Mouse (Mus musculus) neural tube, embryonic 13.5 days (tissue): ENCODE results near the gene Srrd. TPM values are rescaled to one million over a fixed set of nuclear protein-coding genes. Genes with fewer than 3 reads are reported as not detected.

ENCODE experiments used
- ATAC-seq: fragments of 200-750 bp; cut with Nextera tagmentation; 2 replicates; pipeline ENCODE4 v1.8.0; 2017; ENCODE audit warnings: low read depth, mild to moderate bottlenecking, moderate TSS enrichment, moderate library complexity
- H3K27ac ChIP-seq: fragments of 300-500 bp; sonication (generic); replicated peaks from 2 replicates; pipeline ENCODE4 v1.5.1; 2015; ENCODE audit warnings: moderate library complexity, mild to moderate bottlenecking, inconsistent platforms
- H3K27me3 ChIP-seq: fragments of 300-500 bp; sonication (generic); 2 replicates; pipeline ENCODE4 v1.6.1; 2015; ENCODE audit warnings: mild to moderate bottlenecking, inconsistent platforms
- H3K36me3 ChIP-seq: fragments of 300-500 bp; sonication (generic); 2 replicates; pipeline ENCODE4 v1.6.1; 2015; ENCODE audit warnings: mild to moderate bottlenecking, inconsistent platforms
- H3K4me1 ChIP-seq: fragments of 300-500 bp; sonication (generic); replicated peaks from 2 replicates; pipeline ENCODE4 v1.6.1; 2015; ENCODE audit warnings: inconsistent platforms
- H3K4me2 ChIP-seq: fragments of 300-500 bp; sonication (generic); 2 replicates; pipeline ENCODE4 v1.6.1; 2015; ENCODE audit warnings: inconsistent platforms, mild to moderate bottlenecking, moderate library complexity
- H3K4me3 ChIP-seq: fragments of 300-500 bp; sonication (generic); 2 replicates; pipeline ENCODE4 v1.5.1; 2015; ENCODE audit warnings: mild to moderate bottlenecking, inconsistent platforms
- H3K9ac ChIP-seq: fragments of 300-500 bp; sonication (generic); 2 replicates; pipeline ENCODE4 v1.6.1; 2015; ENCODE audit warnings: moderate library complexity, mild to moderate bottlenecking, inconsistent platforms
- H3K9me3 ChIP-seq: fragments of 300-500 bp; sonication (generic); 2 replicates; pipeline ENCODE4 v1.6.1; 2016; ENCODE audit warnings: inconsistent platforms
- WGBS: fragments of 180-500 bp; shearing (Covaris S2); methylation state at CpG from one replicate; pipeline ENCODE4 v1.1.7; 2015; 5-methylcytosine and 5-hydroxymethylcytosine counted together
- polyA plus RNA-seq: library from polyadenylated mRNA; unstranded; fragments of >200 nt; fragmentation: Nextera tagmentation; extraction: Ambion mirVana; gene quantifications from 2 replicates; pipeline ENCODE4 v1.2.1, GENCODE M21; 2015

Srrd gene
- polyA plus RNA-seq, 1 experiment from 2014 or later: 53.9 TPM

- Histone ChIP-seq H3K36me3 (no peaks in the 10 kb centered on the region), H3K9me3 (no peaks in the 10 kb centered on the region), H3K27me3 (no peaks in the 10 kb centered on the region), H3K4me3 (no peak overlapping the region), H3K27ac (no peak overlapping the region), H3K4me1 (peaks cover 67% of the 10 kb centered on the region), H3K4me2 (no peak overlapping the region), H3K9ac (no peak overlapping the region)
- ATAC-seq: no peak; the same call in 1 of the 2 replicates
- WGBS: 77% methylated on average over 17 of the region's 17 CpGs
These were observed 50.4 kb downstream of the Srrd start for GRCm38 (mm10) chr5:112292343-112292980.

GRCm38 (mm10) chr5:112291866-112292265 is 51.0 kb downstream of the Srrd start:
- H3K4me3 ChIP-seq: no peak overlapping the region
- no peak overlapping the region for H3K4me2 ChIP-seq
- no peak for ATAC-seq
- no peaks in the 10 kb centered on the region for H3K9me3 ChIP-seq
- H3K9ac ChIP-seq: no peak overlapping the region
- peaks cover 63% of the 10 kb centered on the region for H3K4me1 ChIP-seq
- H3K27me3 ChIP-seq: no peaks in the 10 kb centered on the region
- WGBS: 77% methylated on average over 5 of the region's 5 CpGs
- H3K36me3 ChIP-seq: no peaks in the 10 kb centered on the region
- H3K27ac ChIP-seq: no peak overlapping the region

- H3K4me1 ChIP-seq: peaks cover 52% of the 10 kb centered on the region
- no peak overlapping the region for H3K27ac ChIP-seq
- H3K27me3 ChIP-seq: no peaks in the 10 kb centered on the region
- ATAC-seq: no peak
- H3K9ac ChIP-seq: no peak overlapping the region
- no peak overlapping the region for H3K4me3 ChIP-seq
- H3K36me3 ChIP-seq: no peaks in the 10 kb centered on the region
- WGBS: 75% methylated on average over 8 of the region's 8 CpGs
- H3K9me3 ChIP-seq: no peaks in the 10 kb centered on the region
- no peak overlapping the region for H3K4me2 ChIP-seq
These were observed 52.3 kb downstream of the Srrd start for GRCm38 (mm10) chr5:112290536-112290880.

- Histone ChIP-seq H3K27me3 (no peaks in the 10 kb centered on the region), H3K4me2 (no peak overlapping the region), H3K4me1 (peaks cover 47% of the 10 kb centered on the region), H3K9ac (no peak overlapping the region), H3K36me3 (no peaks in the 10 kb centered on the region), H3K27ac (no peak overlapping the region), H3K9me3 (no peaks in the 10 kb centered on the region), H3K4me3 (no peak overlapping the region)
- no peak for ATAC-seq
- WGBS: 84% methylated on average over 16 of the region's 16 CpGs
These were observed 52.9 kb downstream of the Srrd start for GRCm38 (mm10) chr5:112289819-112290535.

GRCm38 (mm10) chr5:112289236-112289635 is 53.6 kb downstream of the Srrd start:
- Histone ChIP-seq H3K4me2 (no peak overlapping the region), H3K36me3 (no peaks in the 10 kb centered on the region), H3K27ac (no peak overlapping the region), H3K9ac (no peak overlapping the region), H3K4me1 (peaks cover 40% of the 10 kb centered on the region), H3K27me3 (no peaks in the 10 kb centered on the region), H3K4me3 (no peak overlapping the region), H3K9me3 (no peaks in the 10 kb centered on the region)
- 46% methylated on average over 8 of the region's 8 CpGs for WGBS
- no peak for ATAC-seq

GRCm38 (mm10) chr5:112288193-112289141 is 54.4 kb downstream of the Srrd start:
- no peaks in the 10 kb centered on the region for H3K36me3 ChIP-seq
- no peak overlapping the region for H3K27ac ChIP-seq
- H3K4me2 ChIP-seq: no peak overlapping the region
- H3K9ac ChIP-seq: no peak overlapping the region
- H3K27me3 ChIP-seq: no peaks in the 10 kb centered on the region
- no peaks in the 10 kb centered on the region for H3K9me3 ChIP-seq
- ATAC-seq: no peak
- H3K4me1 ChIP-seq: peaks cover 40% of the 10 kb centered on the region
- no peak overlapping the region for H3K4me3 ChIP-seq
- 86% methylated on average over 9 of the region's 9 CpGs for WGBS

GRCm38 (mm10) chr5:112287652-112288051 is 55.2 kb downstream of the Srrd start:
- WGBS: 90% methylated on average over 2 of the region's 2 CpGs
- no peak overlapping the region for H3K27ac ChIP-seq
- H3K36me3 ChIP-seq: no peaks in the 10 kb centered on the region
- no peak overlapping the region for H3K9ac ChIP-seq
- H3K27me3 ChIP-seq: no peaks in the 10 kb centered on the region
- no peak for ATAC-seq
- peaks cover 43% of the 10 kb centered on the region for H3K4me1 ChIP-seq
- no peak overlapping the region for H3K4me2 ChIP-seq
- no peak overlapping the region for H3K4me3 ChIP-seq
- no peaks in the 10 kb centered on the region for H3K9me3 ChIP-seq

Other genes with a start within 250 kb of the Srrd start
- 3.4 and 4.0 TPM in 2 replicates for gene Cryba4, start 90.5 kb downstream of the Srrd start, polyA plus RNA-seq
- gene Crybb1, start 87.2 kb downstream of the Srrd start, polyA plus RNA-seq: 4.5 and 7.6 TPM in 2 replicates
- gene Tpst2, start 66.3 kb downstream of the Srrd start, polyA plus RNA-seq: 28.9 and 29.5 TPM in 2 replicates
- gene Tfip11, start 16.7 kb downstream of the Srrd start, polyA plus RNA-seq: 29.7 and 34.2 TPM in 2 replicates
- 37.6 and 37.8 TPM in 2 replicates for gene Hps4, start within 50 bp of the Srrd start, polyA plus RNA-seq
- 0.08 and 0.26 TPM in 2 replicates for gene Gm6583, start 13.0 kb upstream of the Srrd start, polyA plus RNA-seq
- gene Asphd2, start 51.8 kb upstream of the Srrd start, polyA plus RNA-seq: 52.4 and 69.6 TPM in 2 replicates
- 0.62 and 0.93 TPM in 2 replicates for gene Gm6588, start 106.4 kb upstream of the Srrd start, polyA plus RNA-seq
- 21.8 and 24.8 TPM in 2 replicates for gene Sez6l, start 234.1 kb upstream of the Srrd start, polyA plus RNA-seq